8 mouse cellular contexts compared by ENCODE assay signal in genomic region chr10:120882347-120883068, GRCm38 (mm10). TPM values are rescaled to one million over a fixed set of nuclear protein-coding genes. Genes with fewer than 3 reads are reported as not detected.
DNase-seq lines count a peak whose midpoint lies in the region; ATAC-seq and TF ChIP-seq lines count a peak whose summit lies in the region.

No protein-coding gene starts in this region.

- no peak for TF ChIP-seq EP300 in stomach, postnatal 0 days (optimal IDR thresholded peaks at IDR 0.05)

- H3K27ac ChIP-seq in limb, embryonic 12.5 days = peak overlapping the region; percentile 83
- peak overlapping the region; percentile 37; the same call in 1 of the 2 replicates for H3K27ac ChIP-seq in midbrain, embryonic 11.5 days (ENCODE audit: low read depth, low read length)
- H3K27ac ChIP-seq in stomach, postnatal 0 days (replicated peaks) = 0 out of 2 replicates have a peak overlapping the region, but pooled peaks have one; percentile 46

- peak overlapping the region; percentile 35 for H3K4me3 ChIP-seq in limb, embryonic 12.5 days (replicated peaks)
- peak overlapping the region; percentile 20 for H3K4me3 ChIP-seq in midbrain, embryonic 11.5 days (ENCODE audit: low read depth, low read length)
- 0 out of 2 replicates have a peak overlapping the region, but pooled peaks have one; percentile 10 for H3K4me3 ChIP-seq in stomach, postnatal 0 days (ENCODE audit: low read depth, low read length)

- peak overlapping the region; percentile 71 for H3K4me2 ChIP-seq in limb, embryonic 12.5 days
- peak overlapping the region; percentile 58 for H3K4me2 ChIP-seq in midbrain, embryonic 11.5 days
- H3K4me2 ChIP-seq in stomach, postnatal 0 days (replicated peaks; ENCODE audit: low read depth) = peak overlapping the region; percentile 44

- no peaks in the 10 kb centered on the region for H3K27me3 ChIP-seq in limb, embryonic 12.5 days
- no peaks in the 10 kb centered on the region for H3K27me3 ChIP-seq in midbrain, embryonic 11.5 days (ENCODE audit: control insufficient read depth, insufficient read depth, low read length)
- H3K27me3 ChIP-seq in stomach, postnatal 0 days (ENCODE audit: control insufficient read depth, insufficient read depth, low read length) = no peaks in the 10 kb centered on the region

- peak; percentile 31 to 51 for DNase-seq in right cerebral cortex, adult 2 months (ENCODE audit: low spot score in 2 of 2)
- no peak for DNase-seq in right cerebral cortex, postnatal 36 days (ENCODE audit: low spot score in 2 of 2)
- peak; percentile 78 for DNase-seq in embryo, embryonic 9.5 days (ENCODE audit: extremely low spot score)
- peak; percentile 95 for DNase-seq in midbrain, embryonic 11.5 days (ENCODE audit: low spot score, missing footprints)
- DNase-seq in stomach, postnatal 0 days (ENCODE audit: low spot score) = no peak
- DNase-seq in layer of hippocampus, postnatal 36 days = no peak

- ATAC-seq in hematopoietic stem cell, adult 5-6 weeks (replicated peaks in 1 of 2; ENCODE audit: insufficient read depth in 1 of 2, low FRiP score in 2 of 2, low TSS enrichment in 1 of 2, low read depth in 1 of 2, poor library complexity in 2 of 2, severe bottlenecking in 2 of 2) = peak; percentile 90 to 94
- peak; percentile 76 for ATAC-seq in limb, embryonic 12.5 days (ENCODE audit: insufficient number of reproducible peaks, insufficient read depth, low FRiP score, low TSS enrichment, low read depth)
- ATAC-seq in midbrain, embryonic 11.5 days (ENCODE audit: low FRiP score) = peak; percentile 95
- ATAC-seq in stomach, postnatal 0 days (ENCODE audit: low FRiP score, low TSS enrichment) = peak; percentile 54

- H3K36me3 ChIP-seq in limb, embryonic 12.5 days = peaks cover 4% of the 10 kb centered on the region
- no peaks in the 10 kb centered on the region for H3K36me3 ChIP-seq in midbrain, embryonic 11.5 days (ENCODE audit: control insufficient read depth, insufficient read depth, low read length)
- no peaks in the 10 kb centered on the region for H3K36me3 ChIP-seq in stomach, postnatal 0 days (ENCODE audit: control insufficient read depth, insufficient read depth, low read length)

- no peaks in the 10 kb centered on the region for H3K9me3 ChIP-seq in limb, embryonic 12.5 days
- H3K9me3 ChIP-seq in midbrain, embryonic 11.5 days (ENCODE audit: control insufficient read depth, low read length) = no peaks in the 10 kb centered on the region
- no peaks in the 10 kb centered on the region for H3K9me3 ChIP-seq in stomach, postnatal 0 days (ENCODE audit: control insufficient read depth, low read length)

- TF ChIP-seq CTCF in stomach, postnatal 0 days (IDR thresholded peaks at IDR 0.05; ENCODE audit: low read depth) = no peak

- H3K9ac ChIP-seq in limb, embryonic 12.5 days (replicated peaks) = peak overlapping the region; percentile 51; the same call in 1 of the 2 replicates
- H3K9ac ChIP-seq in midbrain, embryonic 11.5 days (ENCODE audit: low read length) = peak overlapping the region; percentile 57
- H3K9ac ChIP-seq in stomach, postnatal 0 days (ENCODE audit: low read length) = no peak overlapping the region

- 10% methylated on average over 17 of the region's 17 CpGs for WGBS in limb, embryonic 12.5 days
- 14% methylated on average over 17 of the region's 17 CpGs for WGBS in midbrain, embryonic 11.5 days
- WGBS in stomach, postnatal 0 days = 24% methylated on average over 17 of the region's 17 CpGs

- H3K4me1 ChIP-seq in limb, embryonic 12.5 days (replicated peaks) = peaks cover 25% of the 10 kb centered on the region
- H3K4me1 ChIP-seq in midbrain, embryonic 11.5 days (ENCODE audit: control insufficient read depth, insufficient read depth, low read length) = peaks cover 10% of the 10 kb centered on the region
- H3K4me1 ChIP-seq in stomach, postnatal 0 days (replicated peaks; ENCODE audit: control insufficient read depth, insufficient read depth) = no peaks in the 10 kb centered on the region

RNA-seq across cellular contexts. Expression of gene Msrb3, which starts 16.4 kb away (rescaled TPM):
- 12.6 and 15.0 TPM in 2 replicates for total RNA-seq in hematopoietic stem cell, adult 5-6 weeks (2017)
- 8.6 and 9.6 TPM in 2 replicates for polyA plus RNA-seq in limb, embryonic 12.5 days (2016; fragmentation: Nextera tagmentation; extraction: Ambion mirVana)
- polyA plus RNA-seq in midbrain, embryonic 11.5 days (2014; fragmentation: Nextera tagmentation; extraction: Ambion mirVana) = 3.9 and 4.6 TPM in 2 replicates
- 19.5 and 23.2 TPM in 2 replicates for polyA plus RNA-seq in stomach, postnatal 0 days (2015; fragmentation: Nextera tagmentation; extraction: Ambion mirVana)
- total RNA-seq in layer of hippocampus, postnatal 36 days (2021) = 1 to 10 TPM; 3.4 to 4.6 TPM

Comparison
In these comparisons a context has a peak if more than half of its experiments do, and no peak if none do; other contexts are left out.
1. DNase-seq: peak in right cerebral cortex, adult 2 months (2 of 2), embryo, embryonic 9.5 days (single experiment) and midbrain, embryonic 11.5 days (single experiment); none in right cerebral cortex, postnatal 36 days (0 of 2), stomach, postnatal 0 days (single experiment) and layer of hippocampus, postnatal 36 days (0 of 2).
2. Peak in every context shown above with its lines, with median percentiles within 50 percentile points of each other: ATAC-seq, H3K27ac ChIP-seq, H3K4me2 ChIP-seq and H3K4me3 ChIP-seq.